ENCODE assay signal across 8 mouse cellular contexts in genomic region chr2:131847501-131848359, GRCm38 (mm10). TPM values are rescaled to one million over a fixed set of nuclear protein-coding genes. Genes with fewer than 3 reads are reported as not detected.
DNase-seq lines count a peak whose midpoint lies in the region; ATAC-seq and TF ChIP-seq lines count a peak whose summit lies in the region.

No protein-coding gene starts in this region.

- WGBS in lung, embryonic 14.5 days: 9% methylated on average over 10 of the region's 10 CpGs
- WGBS in lung, adult 2 months: 21% methylated on average over 10 of the region's 10 CpGs
- 1% methylated on average over 10 of the region's 10 CpGs for WGBS in forebrain, embryonic 13.5 days
- WGBS in lung, postnatal 0 days: 13% methylated on average over 10 of the region's 10 CpGs

- peak; percentile 50 for DNase-seq in lung, embryonic 14.5 days
- no peak for DNase-seq in lung, adult 2 months
- DNase-seq in layer of hippocampus, adult 8-10 months (ENCODE audit: low spot score in 2 of 2): peak; percentile 70
- DNase-seq in lung, postnatal 0 days (ENCODE audit: low spot score): peak; percentile 31
- DNase-seq in right cerebral cortex, postnatal 25 days: peak; percentile 66
- DNase-seq in spleen, postnatal 14 days (ENCODE audit: low spot score in 2 of 2): no peak
- DNase-seq in adrenal gland, adult 18-20 months (ENCODE audit: low spot score in 2 of 2): no peak

- peak overlapping the region; percentile 27; the same call in 1 of the 2 replicates for H3K4me2 ChIP-seq in lung, embryonic 14.5 days
- peak overlapping the region; percentile 49 for H3K4me2 ChIP-seq in forebrain, embryonic 13.5 days
- 0 out of 2 replicates have a peak overlapping the region, but pooled peaks have one; percentile 3 for H3K4me2 ChIP-seq in lung, postnatal 0 days (replicated peaks; ENCODE audit: low read depth, low read length)

- peak; percentile 88 for ATAC-seq in lung, embryonic 14.5 days (ENCODE audit: insufficient read depth)
- ATAC-seq in forebrain, embryonic 13.5 days: peak; percentile 98
- peak; percentile 57 for ATAC-seq in lung, postnatal 0 days

- H3K9ac ChIP-seq in lung, embryonic 14.5 days: no peak overlapping the region
- H3K9ac ChIP-seq in forebrain, embryonic 13.5 days: no peak overlapping the region
- H3K9ac ChIP-seq in lung, postnatal 0 days (replicated peaks; ENCODE audit: low read depth): no peak overlapping the region

- no peak for TF ChIP-seq EP300 in lung, postnatal 0 days (IDR thresholded peaks at IDR 0.05)

- TF ChIP-seq POLR2A in lung, adult 2 months (IDR thresholded peaks at IDR 0.05; ENCODE audit: borderline replicate concordance, extremely low read depth, low read depth, low read length): no peak

- no peak overlapping the region for H3K4me3 ChIP-seq in lung, embryonic 14.5 days (ENCODE audit: low read depth, low read length)
- H3K4me3 ChIP-seq in lung, adult 2 months (replicated peaks; ENCODE audit: extremely low read depth, low read depth, low read length): no peak overlapping the region
- no peak overlapping the region for H3K4me3 ChIP-seq in forebrain, embryonic 13.5 days
- H3K4me3 ChIP-seq in lung, postnatal 0 days (ENCODE audit: low read depth, low read length): no peak overlapping the region

- H3K27ac ChIP-seq in lung, embryonic 14.5 days (ENCODE audit: low read depth): no peak overlapping the region
- H3K27ac ChIP-seq in forebrain, embryonic 13.5 days: peak overlapping the region; percentile 94
- no peak overlapping the region for H3K27ac ChIP-seq in lung, postnatal 0 days (ENCODE audit: low read length)

- no peak for TF ChIP-seq CTCF in lung, embryonic 14.5 days (IDR thresholded peaks at IDR 0.05; ENCODE audit: low read depth)
- TF ChIP-seq CTCF in lung, adult 2 months (IDR thresholded peaks at IDR 0.05; ENCODE audit: insufficient read depth, low read length): no peak
- TF ChIP-seq CTCF in lung, postnatal 0 days (IDR thresholded peaks at IDR 0.05): no peak

- no peaks in the 10 kb centered on the region for H3K36me3 ChIP-seq in lung, embryonic 14.5 days (ENCODE audit: insufficient read depth)
- H3K36me3 ChIP-seq in forebrain, embryonic 13.5 days (ENCODE audit: poor library complexity, severe bottlenecking): no peaks in the 10 kb centered on the region
- H3K36me3 ChIP-seq in lung, postnatal 0 days (ENCODE audit: insufficient read depth, low read length): no peaks in the 10 kb centered on the region

- H3K4me1 ChIP-seq in lung, embryonic 14.5 days (ENCODE audit: insufficient read depth): peaks cover 4% of the 10 kb centered on the region; the same call in 1 of the 2 replicates
- H3K4me1 ChIP-seq in lung, adult 2 months (ENCODE audit: control insufficient read depth, insufficient read depth, low read length): no peaks in the 10 kb centered on the region
- peaks cover 31% of the 10 kb centered on the region for H3K4me1 ChIP-seq in forebrain, embryonic 13.5 days
- no peaks in the 10 kb centered on the region for H3K4me1 ChIP-seq in lung, postnatal 0 days (ENCODE audit: insufficient read depth, low read depth, low read length)

- no peaks in the 10 kb centered on the region for H3K27me3 ChIP-seq in lung, embryonic 14.5 days (ENCODE audit: insufficient read depth, low read length)
- no peaks in the 10 kb centered on the region for H3K27me3 ChIP-seq in forebrain, embryonic 13.5 days
- H3K27me3 ChIP-seq in lung, postnatal 0 days (replicated peaks; ENCODE audit: insufficient read depth, low read length): no peaks in the 10 kb centered on the region

- no peaks in the 10 kb centered on the region for H3K9me3 ChIP-seq in lung, embryonic 14.5 days (ENCODE audit: low read depth, low read length)
- no peaks in the 10 kb centered on the region for H3K9me3 ChIP-seq in forebrain, embryonic 13.5 days (replicated peaks)
- H3K9me3 ChIP-seq in lung, postnatal 0 days (ENCODE audit: low read length): no peaks in the 10 kb centered on the region

RNA-seq across cellular contexts. Expression of gene Erv3, which starts 11.8 kb away (rescaled TPM):
- polyA plus RNA-seq in lung, embryonic 14.5 days (2014; fragmentation: Nextera tagmentation; extraction: Ambion mirVana): not detected in 2 replicates
- polyA plus RNA-seq in lung, adult 2 months (2012; rRNA removed): not detected in 2 replicates
- not detected in 2 replicates for polyA plus RNA-seq in forebrain, embryonic 13.5 days (2015; fragmentation: Nextera tagmentation; extraction: Ambion mirVana)
- total RNA-seq in layer of hippocampus, adult 8-10 months (2022): under 1 TPM; 0.12 to 0.36 (median 0.29) TPM
- not detected in 2 replicates for polyA plus RNA-seq in lung, postnatal 0 days (2015; fragmentation: Nextera tagmentation; extraction: Ambion mirVana)
- not detected for total RNA-seq in adrenal gland, adult 18-20 months (2021)

Comparison
In these comparisons a context has a peak if more than half of its experiments do, and no peak if none do; other contexts are left out.
1. DNase-seq: peak in lung, embryonic 14.5 days (single experiment), layer of hippocampus, adult 8-10 months (2 of 2), lung, postnatal 0 days (single experiment) and right cerebral cortex, postnatal 25 days (single experiment); none in lung, adult 2 months (single experiment), spleen, postnatal 14 days (0 of 2) and adrenal gland, adult 18-20 months (0 of 2).
2. Peak in every context shown above with its lines, with median percentiles within 50 percentile points of each other: ATAC-seq and H3K4me2 ChIP-seq.